Comparison of ENCODE assay signal across 14 mouse cellular contexts in genomic region chr3:86552170-86552569, GRCm38 (mm10). TPM values are rescaled to one million over a fixed set of nuclear protein-coding genes. Genes with fewer than 3 reads are reported as not detected.
DNase-seq lines count a peak whose midpoint lies in the region; ATAC-seq and TF ChIP-seq lines count a peak whose summit lies in the region.
"Had no signal": no experiment of that assay in that cellular context is flagged by ENCODE, and none has a peak within 500 bp of the region (broad histone marks: within the 10 kb centered on the region; RNA-seq: fewer than 3 reads in every experiment).

No protein-coding gene starts in this region.

- no peak for ATAC-seq in embryonic facial prominence, embryonic 11.5 days (replicated peaks; ENCODE audit: insufficient number of reproducible peaks, low FRiP score, low TSS enrichment, low read depth)
- ATAC-seq in intestine, postnatal 0 days = no peak
- ATAC-seq in neural tube, embryonic 15.5 days (ENCODE audit: low FRiP score) = no peak
- no peak for ATAC-seq in forebrain, embryonic 16.5 days

- 0 out of 2 replicates have a peak overlapping the region, but pooled peaks have one; percentile 27 for H3K4me2 ChIP-seq in embryonic facial prominence, embryonic 11.5 days (ENCODE audit: low read depth, low read length)
- H3K4me2 ChIP-seq in intestine, postnatal 0 days (replicated peaks; ENCODE audit: low read depth) = peak overlapping the region; percentile 54
- peak overlapping the region; percentile 25; the same call in 1 of the 2 replicates for H3K4me2 ChIP-seq in neural tube, embryonic 15.5 days
- H3K4me2 ChIP-seq in forebrain, embryonic 16.5 days (ENCODE audit: low read length) = no peak overlapping the region

- WGBS in heart, embryonic 10.5 days = 41% methylated on average over 5 of the region's 5 CpGs
- 17% methylated on average over 5 of the region's 5 CpGs for WGBS in embryonic facial prominence, embryonic 11.5 days
- WGBS in intestine, postnatal 0 days = 65% methylated on average over 5 of the region's 5 CpGs
- 44% methylated on average over 5 of the region's 5 CpGs for WGBS in neural tube, embryonic 15.5 days
- 23% methylated on average over 5 of the region's 5 CpGs for WGBS in forebrain, embryonic 16.5 days

- intact Hi-C loops in heart, postnatal 10 days (cut with DNase I) = no loop called here
- intact Hi-C loops in left cerebral cortex, postnatal 25 days (cut with DNase I) = no loop called here

- peak overlapping the region; percentile 33 for H3K9ac ChIP-seq in embryonic facial prominence, embryonic 11.5 days (replicated peaks; ENCODE audit: low read length)
- H3K9ac ChIP-seq in intestine, postnatal 0 days (ENCODE audit: low read depth, low read length) = 0 out of 2 replicates have a peak overlapping the region, but pooled peaks have one; percentile 31
- H3K9ac ChIP-seq in neural tube, embryonic 15.5 days (replicated peaks) = no peak overlapping the region
- no peak overlapping the region for H3K9ac ChIP-seq in forebrain, embryonic 16.5 days (replicated peaks; ENCODE audit: low read depth, low read length)

- H3K4me3 ChIP-seq in heart, embryonic 10.5 days = no peak overlapping the region
- H3K4me3 ChIP-seq in embryonic facial prominence, embryonic 11.5 days (ENCODE audit: low read depth, low read length) = no peak overlapping the region
- H3K4me3 ChIP-seq in intestine, postnatal 0 days (ENCODE audit: low read depth, low read length) = 0 out of 2 replicates have a peak overlapping the region, but pooled peaks have one; percentile 13
- H3K4me3 ChIP-seq in neural tube, embryonic 15.5 days (replicated peaks) = no peak overlapping the region
- no peak overlapping the region for H3K4me3 ChIP-seq in forebrain, embryonic 16.5 days (replicated peaks; ENCODE audit: low read length)
- H3K4me3 ChIP-seq: forebrain, embryonic 10.5 days; layer of hippocampus, adult 2 months had no signal

- peak; percentile 76 for DNase-seq in heart, embryonic 10.5 days (ENCODE audit: low spot score)
- DNase-seq in heart, postnatal 10 days = no peak
- no peak for DNase-seq in embryonic facial prominence, embryonic 11.5 days (ENCODE audit: low spot score)
- no peak for DNase-seq in left cerebral cortex, postnatal 25 days (ENCODE audit: low spot score in 2 of 2)
- no peak for DNase-seq in frontal cortex, postnatal 25 days (ENCODE audit: low spot score in 2 of 2)
- DNase-seq: adrenal gland, postnatal 14 days; kidney, adult 18-20 months had no signal

- 0 out of 2 replicates have a peak, but pooled peaks cover 13% of the 10 kb centered on the region for H3K27me3 ChIP-seq in heart, embryonic 10.5 days (ENCODE audit: insufficient read depth, poor library complexity, severe bottlenecking)
- H3K27me3 ChIP-seq in embryonic facial prominence, embryonic 11.5 days (ENCODE audit: control insufficient read depth, insufficient read depth, low read length) = no peaks in the 10 kb centered on the region
- H3K27me3 ChIP-seq in intestine, postnatal 0 days (replicated peaks; ENCODE audit: control insufficient read depth, insufficient read depth, low read length) = no peaks in the 10 kb centered on the region
- peaks cover 2% of the 10 kb centered on the region; the same call in 1 of the 2 replicates for H3K27me3 ChIP-seq in neural tube, embryonic 15.5 days (replicated peaks)
- H3K27me3 ChIP-seq in forebrain, embryonic 16.5 days (replicated peaks; ENCODE audit: control insufficient read depth, insufficient read depth, low read length) = peaks cover 48% of the 10 kb centered on the region

- no peaks in the 10 kb centered on the region for H3K9me3 ChIP-seq in heart, embryonic 10.5 days
- no peaks in the 10 kb centered on the region for H3K9me3 ChIP-seq in embryonic facial prominence, embryonic 11.5 days (replicated peaks; ENCODE audit: control insufficient read depth, low read length)
- H3K9me3 ChIP-seq in intestine, postnatal 0 days (ENCODE audit: control insufficient read depth) = no peaks in the 10 kb centered on the region
- no peaks in the 10 kb centered on the region for H3K9me3 ChIP-seq in neural tube, embryonic 15.5 days (replicated peaks)
- H3K9me3 ChIP-seq in forebrain, embryonic 16.5 days (ENCODE audit: control insufficient read depth, low read length) = no peaks in the 10 kb centered on the region
- H3K9me3 ChIP-seq: forebrain, embryonic 10.5 days had no signal

- peaks cover 37% of the 10 kb centered on the region for H3K4me1 ChIP-seq in heart, embryonic 10.5 days
- H3K4me1 ChIP-seq in embryonic facial prominence, embryonic 11.5 days (ENCODE audit: control insufficient read depth, insufficient read depth, low read length) = no peaks in the 10 kb centered on the region; the same call in 1 of the 2 replicates
- no peaks in the 10 kb centered on the region for H3K4me1 ChIP-seq in intestine, postnatal 0 days (replicated peaks; ENCODE audit: control insufficient read depth, insufficient read depth, low read length)
- peaks cover 14% of the 10 kb centered on the region for H3K4me1 ChIP-seq in neural tube, embryonic 15.5 days
- peaks cover 11% of the 10 kb centered on the region for H3K4me1 ChIP-seq in forebrain, embryonic 16.5 days (replicated peaks; ENCODE audit: control insufficient read depth, insufficient read depth, low read length)

- H3K36me3 ChIP-seq in heart, embryonic 10.5 days = no peaks in the 10 kb centered on the region
- H3K36me3 ChIP-seq in embryonic facial prominence, embryonic 11.5 days (replicated peaks; ENCODE audit: control insufficient read depth, insufficient read depth, low read depth, low read length) = no peaks in the 10 kb centered on the region
- H3K36me3 ChIP-seq in intestine, postnatal 0 days (ENCODE audit: control insufficient read depth, insufficient read depth) = peaks cover 3% of the 10 kb centered on the region; the same call in 1 of the 2 replicates
- no peaks in the 10 kb centered on the region for H3K36me3 ChIP-seq in neural tube, embryonic 15.5 days
- H3K36me3 ChIP-seq in forebrain, embryonic 16.5 days (ENCODE audit: control insufficient read depth, insufficient read depth) = no peaks in the 10 kb centered on the region
- H3K36me3 ChIP-seq: forebrain, embryonic 10.5 days had no signal

- TF ChIP-seq CTCF in intestine, postnatal 0 days (IDR thresholded peaks at IDR 0.05; ENCODE audit: low read depth) = no peak

- peak overlapping the region; percentile 71 for H3K27ac ChIP-seq in heart, embryonic 10.5 days
- peak overlapping the region; percentile 73; the same call in 1 of the 2 replicates for H3K27ac ChIP-seq in embryonic facial prominence, embryonic 11.5 days (replicated peaks; ENCODE audit: low read depth, low read length)
- 0 out of 2 replicates have a peak overlapping the region, but pooled peaks have one; percentile 10 for H3K27ac ChIP-seq in intestine, postnatal 0 days (ENCODE audit: low read depth, low read length)
- H3K27ac ChIP-seq in neural tube, embryonic 15.5 days (replicated peaks) = peak overlapping the region; percentile 54; the same call in 1 of the 2 replicates
- H3K27ac ChIP-seq in forebrain, embryonic 16.5 days (ENCODE audit: low read length) = no peak overlapping the region
- H3K27ac ChIP-seq: forebrain, embryonic 10.5 days; layer of hippocampus, adult 2 months had no signal

RNA-seq across cellular contexts. Expression of gene Mab21l2, which starts 3.7 kb away (rescaled TPM):
- 32.8 and 53.0 TPM in 2 replicates for polyA plus RNA-seq in heart, embryonic 10.5 days (2016; fragmentation: Nextera tagmentation; extraction: Ambion mirVana)
- total RNA-seq in heart, postnatal 10 days (2021) = under 1 TPM; 0.10 to 0.31 TPM
- polyA plus RNA-seq in embryonic facial prominence, embryonic 11.5 days (2014; fragmentation: Nextera tagmentation; extraction: Ambion mirVana) = 156 and 171 TPM in 2 replicates
- polyA plus RNA-seq in intestine, postnatal 0 days (2015; fragmentation: Nextera tagmentation; extraction: Ambion mirVana) = 37.2 and 38.9 TPM in 2 replicates
- polyA plus RNA-seq in neural tube, embryonic 15.5 days (2015; fragmentation: Nextera tagmentation; extraction: Ambion mirVana) = 174 and 200 TPM in 2 replicates
- under 1 TPM; 0.14 to 0.16 TPM for total RNA-seq in left cerebral cortex, postnatal 25 days (2021)
- 2.0 and 3.0 TPM in 2 replicates for polyA plus RNA-seq in forebrain, embryonic 16.5 days (2015; fragmentation: Nextera tagmentation; extraction: Ambion mirVana)
- total RNA-seq: common myeloid progenitor, adult 5-6 weeks; gastrocnemius, adult 8-10 months; layer of hippocampus, adult 2 months had no signal

Comparison
In these comparisons a context has a peak if more than half of its experiments do, and no peak if none do; other contexts are left out.
1. H3K9ac ChIP-seq: peak in embryonic facial prominence, embryonic 11.5 days (single experiment) and intestine, postnatal 0 days (single experiment); none in neural tube, embryonic 15.5 days (single experiment) and forebrain, embryonic 16.5 days (single experiment).